29 mouse cellular contexts compared by ENCODE assay signal in genomic region chr16:75606415-75606814, GRCm38 (mm10). TPM values are rescaled to one million over a fixed set of nuclear protein-coding genes. Genes with fewer than 3 reads are reported as not detected.
"Had no signal": no experiment of that assay in that cellular context is flagged by ENCODE, and none has a peak within 500 bp of the region (broad histone marks: within the 10 kb centered on the region; RNA-seq: fewer than 3 reads in every experiment).

No protein-coding gene starts in this region.

- H3K27ac ChIP-seq: layer of hippocampus, adult 2 months; liver, embryonic 13.5 days; neural tube, embryonic 13.5 days had no signal

- H3K4me3 ChIP-seq: layer of hippocampus, adult 2 months; liver, embryonic 13.5 days; neural tube, embryonic 13.5 days had no signal

- H3K36me3 ChIP-seq: liver, embryonic 13.5 days; neural tube, embryonic 13.5 days had no signal

- H3K27me3 ChIP-seq: liver, embryonic 13.5 days; neural tube, embryonic 13.5 days had no signal

- H3K4me1 ChIP-seq: liver, embryonic 13.5 days; neural tube, embryonic 13.5 days had no signal

- H3K9ac ChIP-seq: liver, embryonic 13.5 days; neural tube, embryonic 13.5 days had no signal

- DNase-seq: kidney, adult 18-20 months; kidney, adult 9 months; kidney, postnatal 14 days; kidney, postnatal 4 days; layer of hippocampus, adult 9-11 months; liver, embryonic 13.5 days; lung, adult 2 months; lung, postnatal 14 days; lung, postnatal 4 days; midbrain, embryonic 14.5 days; thymus, adult 18-20 months; thymus, postnatal 14 days had no signal

RNA-seq across cellular contexts. Expression of gene Rbm11, which starts 13.8 kb away (rescaled TPM):
- total RNA-seq: liver, adult 2 months; megakaryocyte-erythroid progenitor cell, adult 5-6 weeks had no signal
- polyA plus RNA-seq: liver, adult 2 months; liver, embryonic 16.5 days; small intestine, adult 2 months had no signal

RNA-seq across cellular contexts. Expression of gene Lipi, which starts 20.6 kb away (rescaled TPM):
- total RNA-seq: left cerebral cortex, adult 18-20 months; left cerebral cortex, postnatal 10 days; left cerebral cortex, postnatal 36 days; liver, adult 2 months; megakaryocyte progenitor cell, adult 5-6 weeks; megakaryocyte-erythroid progenitor cell, adult 5-6 weeks; neutrophil, adult 5-6 weeks had no signal
- polyA plus RNA-seq: kidney, embryonic 16.5 days; limb, embryonic 11.5 days; liver, adult 2 months; liver, embryonic 13.5 days; liver, embryonic 16.5 days; lung, adult 2 months; lung, embryonic 16.5 days; midbrain, embryonic 11.5 days; midbrain, embryonic 14.5 days; neural tube, embryonic 13.5 days; small intestine, adult 2 months; spleen, adult 2 months; stomach, embryonic 16.5 days had no signal
